Mouse (Mus musculus): ENCODE results near the gene Ftcd.

GRCm38 (mm10) chr10:76542636-76543375, 32.6 kb upstream of the Ftcd start:
- TF ChIP-seq GATA1 (IDR thresholded peaks at IDR 0.05; ENCODE audit: low read length) (no peak), TAL1 (IDR thresholded peaks at IDR 0.05; ENCODE audit: low read length) (no peak)

Data from erythroblast, embryonic 14.5 days (primary cell).